Mouse (Mus musculus): ENCODE measurements at regions not wholly inside any gene's neighbourhood (a gene's known extent, or its start where the extent isn't known, plus 50 kb on each side); places are given as distances from the start of the nearest gene placed in this dataset.
A peak's percentile ranks its signal among the peaks of the same experiment; 100 is the strongest.
"Not testable (repeated sequence)": the region's sequence is repeated elsewhere in the genome, so short reads cannot be mapped to it uniquely, and the experiment has no call there.

- peak; percentile 37 for DNase-seq (ENCODE audit: low spot score)
- H3K27ac ChIP-seq (ENCODE audit: low read depth, low read length); H3K36me3 ChIP-seq (ENCODE audit: control insufficient read depth, insufficient read depth, low read length); H3K9me3 ChIP-seq (ENCODE audit: control insufficient read depth, low read length); ATAC-seq (ENCODE audit: low FRiP score); H3K9ac ChIP-seq (ENCODE audit: low read depth, low read length); H3K4me1 ChIP-seq (replicated peaks; ENCODE audit: control insufficient read depth, insufficient read depth, low read length); H3K27me3 ChIP-seq (ENCODE audit: control insufficient read depth, insufficient read depth, low read length); H3K4me3 ChIP-seq (ENCODE audit: low read depth, low read length); H3K4me2 ChIP-seq (replicated peaks; ENCODE audit: low read depth, low read length): not testable (repeated sequence)
Measured at GRCm38 (mm10) chr13:12726831-12727230, 73.0 kb downstream of the Prl2c3 start.

DNA sequence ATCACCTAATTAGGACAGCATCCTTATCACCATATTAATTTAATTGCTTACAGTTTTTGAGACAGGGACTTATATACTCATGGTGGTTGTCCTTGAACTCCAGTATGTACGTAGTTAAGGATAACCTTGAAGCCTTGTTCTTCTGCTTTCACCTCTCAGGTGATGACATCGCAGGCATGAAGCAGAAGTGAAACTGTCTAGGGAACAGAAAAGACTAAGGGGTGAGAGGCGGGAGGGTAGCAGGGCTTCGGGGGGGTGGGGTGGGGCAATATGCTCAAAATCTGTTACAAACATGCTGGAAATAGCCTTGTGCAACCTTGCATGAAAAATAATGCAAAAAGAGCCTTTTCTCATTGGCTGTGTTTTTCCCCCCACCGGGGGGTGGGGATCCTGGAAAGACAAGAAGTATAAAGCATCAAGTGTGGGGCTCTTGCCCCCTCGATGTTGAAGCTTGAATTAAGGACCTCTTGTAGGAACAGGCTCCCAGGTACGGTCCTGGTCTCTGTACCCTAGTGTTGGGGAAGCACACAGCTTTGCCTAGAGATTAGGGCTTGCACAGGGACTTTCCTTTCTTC lies 81.8 kb downstream of the Prl2c3 start:
- DNase-seq (ENCODE audit: low spot score); H3K27me3 ChIP-seq (ENCODE audit: control insufficient read depth, insufficient read depth, low read length); H3K9me3 ChIP-seq (ENCODE audit: control insufficient read depth, low read length); H3K4me3 ChIP-seq (ENCODE audit: low read depth, low read length); H3K27ac ChIP-seq (ENCODE audit: low read depth, low read length); H3K4me1 ChIP-seq (replicated peaks; ENCODE audit: control insufficient read depth, insufficient read depth, low read length); H3K4me2 ChIP-seq (replicated peaks; ENCODE audit: low read depth, low read length); H3K36me3 ChIP-seq (ENCODE audit: control insufficient read depth, insufficient read depth, low read length); ATAC-seq (ENCODE audit: low FRiP score); H3K9ac ChIP-seq (ENCODE audit: low read depth, low read length): not testable (repeated sequence)
- WGBS = 93% methylated on average over 7 of the region's 7 CpGs

DNA sequence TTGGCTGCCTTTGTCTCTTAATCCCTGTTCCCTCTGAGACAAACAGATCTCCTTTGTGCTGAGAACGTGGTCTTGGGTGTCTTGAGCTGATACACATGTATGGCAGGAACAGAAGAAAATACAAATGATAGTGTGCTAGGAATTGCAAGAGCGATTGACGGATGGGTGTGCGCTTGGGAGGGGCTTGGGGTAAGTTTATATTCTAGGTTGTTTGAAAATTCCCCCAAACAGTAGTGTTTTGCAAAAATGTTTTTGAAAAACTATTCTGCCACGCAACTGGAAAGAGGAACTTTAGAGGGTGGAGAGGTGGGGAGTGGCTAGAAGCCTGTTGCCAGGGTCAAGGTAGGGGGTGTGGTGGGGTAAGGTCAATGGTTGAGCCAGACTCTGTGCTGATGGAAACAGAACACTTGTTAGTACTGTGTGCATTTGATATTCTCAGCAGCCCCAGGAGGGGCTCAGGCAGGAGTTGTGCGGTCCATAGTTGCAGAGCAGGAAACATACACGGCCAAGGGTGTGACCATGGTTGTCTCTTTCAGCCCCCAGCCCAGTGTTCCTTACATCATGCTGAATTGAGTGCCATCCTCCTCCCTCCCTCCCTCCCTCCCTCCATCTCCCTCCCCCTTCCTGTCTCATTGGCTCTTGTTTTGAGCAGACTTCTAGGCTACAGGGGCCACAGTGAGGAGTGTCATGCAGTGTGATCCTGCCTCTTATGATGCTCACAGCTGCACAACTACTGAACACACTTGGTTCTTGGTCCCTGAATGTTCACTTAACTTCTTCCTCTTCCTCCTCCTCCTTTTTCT lies 88.2 kb downstream of the Prl2c3 start:
- Histone ChIP-seq H3K4me1 (replicated peaks; ENCODE audit: control insufficient read depth, insufficient read depth, low read length) (no peaks in the 10 kb centered on the region), H3K27me3 (ENCODE audit: control insufficient read depth, insufficient read depth, low read length) (no peaks in the 10 kb centered on the region), H3K4me3 (ENCODE audit: low read depth, low read length) (no peak overlapping the region), H3K9me3 (ENCODE audit: control insufficient read depth, low read length) (no peaks in the 10 kb centered on the region), H3K4me2 (replicated peaks; ENCODE audit: low read depth, low read length) (no peak overlapping the region), H3K27ac (ENCODE audit: low read depth, low read length) (no peak overlapping the region), H3K36me3 (ENCODE audit: control insufficient read depth, insufficient read depth, low read length) (no peaks in the 10 kb centered on the region), H3K9ac (ENCODE audit: low read depth, low read length) (no peak overlapping the region)
- ATAC-seq (ENCODE audit: low FRiP score) (no peak), DNase-seq (ENCODE audit: low spot score) (no peak)
- WGBS = 74% methylated on average over 7 of the region's 7 CpGs

GRCm38 (mm10) chr13:12702804-12703612 lies 96.9 kb downstream of the Prl2c3 start:
- not testable (repeated sequence) for H3K27me3 ChIP-seq (ENCODE audit: control insufficient read depth, insufficient read depth, low read length); H3K9ac ChIP-seq (ENCODE audit: low read depth, low read length); H3K9me3 ChIP-seq (ENCODE audit: control insufficient read depth, low read length); H3K4me2 ChIP-seq (replicated peaks; ENCODE audit: low read depth, low read length); H3K4me1 ChIP-seq (replicated peaks; ENCODE audit: control insufficient read depth, insufficient read depth, low read length); H3K4me3 ChIP-seq (ENCODE audit: low read depth, low read length); DNase-seq (ENCODE audit: low spot score); H3K36me3 ChIP-seq (ENCODE audit: control insufficient read depth, insufficient read depth, low read length); H3K27ac ChIP-seq (ENCODE audit: low read depth, low read length)
- ATAC-seq (ENCODE audit: low FRiP score) = peak; percentile 19; the same call in 1 of the 2 replicates
- 4% methylated on average over 12 of the region's 27 CpGs for WGBS

GRCm38 (mm10) chr13:12702111-12702803 lies 97.6 kb downstream of the Prl2c3 start:
- not testable (repeated sequence) for H3K36me3 ChIP-seq (ENCODE audit: control insufficient read depth, insufficient read depth, low read length); H3K9ac ChIP-seq (ENCODE audit: low read depth, low read length); H3K9me3 ChIP-seq (ENCODE audit: control insufficient read depth, low read length); H3K27ac ChIP-seq (ENCODE audit: low read depth, low read length); DNase-seq (ENCODE audit: low spot score); H3K27me3 ChIP-seq (ENCODE audit: control insufficient read depth, insufficient read depth, low read length); H3K4me3 ChIP-seq (ENCODE audit: low read depth, low read length); H3K4me1 ChIP-seq (replicated peaks; ENCODE audit: control insufficient read depth, insufficient read depth, low read length)
- under 1% methylated on average over 22 of the region's 46 CpGs for WGBS
- H3K4me2 ChIP-seq (replicated peaks; ENCODE audit: low read depth, low read length) = peak overlapping the region; percentile 25
- peak; percentile 76 for ATAC-seq (ENCODE audit: low FRiP score)

DNA sequence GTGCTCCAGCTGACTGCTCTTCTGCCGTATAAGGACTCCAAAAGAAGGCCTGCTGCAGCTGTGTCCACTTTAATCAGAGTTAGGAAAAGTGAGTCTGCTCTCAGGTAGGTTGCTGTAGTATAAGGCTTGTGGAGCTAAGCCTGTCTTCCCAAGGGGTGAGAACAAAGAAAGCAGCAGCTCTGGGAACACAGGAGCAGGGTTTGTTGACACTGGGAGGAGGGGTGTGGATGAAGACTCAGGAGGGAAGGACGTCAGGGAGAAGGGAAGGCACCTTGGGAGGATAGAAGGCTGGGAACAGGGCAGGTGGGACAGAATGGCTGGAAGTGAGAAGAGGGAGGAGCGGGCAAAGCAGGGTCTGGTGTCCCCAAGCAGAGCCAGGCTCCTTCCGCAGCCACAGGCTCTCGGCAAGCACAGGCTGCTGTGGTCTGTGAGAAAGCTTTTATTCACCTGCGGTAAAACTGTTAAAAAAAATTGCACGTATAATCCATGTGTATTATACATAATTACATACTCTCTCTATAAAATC lies 106.2 kb downstream of the Prl2c3 start:
- not testable (repeated sequence) for DNase-seq (ENCODE audit: low spot score); H3K36me3 ChIP-seq (ENCODE audit: control insufficient read depth, insufficient read depth, low read length); H3K9ac ChIP-seq (ENCODE audit: low read depth, low read length); H3K27me3 ChIP-seq (ENCODE audit: control insufficient read depth, insufficient read depth, low read length); H3K9me3 ChIP-seq (ENCODE audit: control insufficient read depth, low read length); H3K4me1 ChIP-seq (replicated peaks; ENCODE audit: control insufficient read depth, insufficient read depth, low read length); H3K4me2 ChIP-seq (replicated peaks; ENCODE audit: low read depth, low read length); H3K27ac ChIP-seq (ENCODE audit: low read depth, low read length); ATAC-seq (ENCODE audit: low FRiP score); H3K4me3 ChIP-seq (ENCODE audit: low read depth, low read length)
- 42% methylated on average over 5 of the region's 7 CpGs for WGBS

DNA sequence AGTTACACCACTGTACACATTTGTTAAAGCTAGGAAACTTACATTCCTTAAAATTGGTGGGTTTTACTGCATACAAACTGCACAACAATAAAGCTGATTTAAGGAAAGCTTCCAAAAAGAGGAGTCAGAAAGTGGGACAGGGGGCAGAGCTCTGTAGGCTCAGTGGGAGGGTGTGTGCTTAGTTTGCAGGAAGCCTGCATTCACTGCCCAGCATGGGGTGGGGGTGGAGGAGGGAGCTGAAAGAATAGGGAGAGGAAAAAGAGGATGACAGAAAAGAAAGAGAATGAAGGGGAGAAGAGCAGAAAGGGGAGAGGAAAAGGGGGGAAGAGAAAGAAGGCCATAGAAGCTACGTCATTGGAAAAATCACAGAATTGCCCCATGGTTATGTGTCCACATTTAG lies 111.1 kb downstream of the Prl2c3 start:
- H3K27me3 ChIP-seq (ENCODE audit: control insufficient read depth, insufficient read depth, low read length); H3K4me3 ChIP-seq (ENCODE audit: low read depth, low read length); H3K4me1 ChIP-seq (replicated peaks; ENCODE audit: control insufficient read depth, insufficient read depth, low read length); H3K27ac ChIP-seq (ENCODE audit: low read depth, low read length); DNase-seq (ENCODE audit: low spot score); H3K9me3 ChIP-seq (ENCODE audit: control insufficient read depth, low read length); H3K4me2 ChIP-seq (replicated peaks; ENCODE audit: low read depth, low read length); H3K36me3 ChIP-seq (ENCODE audit: control insufficient read depth, insufficient read depth, low read length); H3K9ac ChIP-seq (ENCODE audit: low read depth, low read length); ATAC-seq (ENCODE audit: low FRiP score): not testable (repeated sequence)
- WGBS = no CpG with 5 or more reads among the region's 1 CpGs

GRCm38 (mm10) chr13:12688149-12688548 lies 111.7 kb downstream of the Prl2c3 start:
- H3K4me3 ChIP-seq (ENCODE audit: low read depth, low read length); H3K9ac ChIP-seq (ENCODE audit: low read depth, low read length); H3K36me3 ChIP-seq (ENCODE audit: control insufficient read depth, insufficient read depth, low read length); H3K27ac ChIP-seq (ENCODE audit: low read depth, low read length); H3K4me1 ChIP-seq (replicated peaks; ENCODE audit: control insufficient read depth, insufficient read depth, low read length); H3K9me3 ChIP-seq (ENCODE audit: control insufficient read depth, low read length); ATAC-seq (ENCODE audit: low FRiP score); H3K4me2 ChIP-seq (replicated peaks; ENCODE audit: low read depth, low read length); DNase-seq (ENCODE audit: low spot score); H3K27me3 ChIP-seq (ENCODE audit: control insufficient read depth, insufficient read depth, low read length): not testable (repeated sequence)
- WGBS = 60% methylated on average over 1 of the region's 5 CpGs
